Mouse (Mus musculus) hindlimb bud, embryonic 11.5 days (tissue): ENCODE results near the gene Foxl2.

Experiments used
- DNase-seq: peaks from one replicate; pipeline ENCODE4 v3.0.0-alpha.2; 2012; ENCODE audit warnings: low read depth, low spot score; ENCODE audit errors: extremely low spot score

Foxl2 gene

DNA sequence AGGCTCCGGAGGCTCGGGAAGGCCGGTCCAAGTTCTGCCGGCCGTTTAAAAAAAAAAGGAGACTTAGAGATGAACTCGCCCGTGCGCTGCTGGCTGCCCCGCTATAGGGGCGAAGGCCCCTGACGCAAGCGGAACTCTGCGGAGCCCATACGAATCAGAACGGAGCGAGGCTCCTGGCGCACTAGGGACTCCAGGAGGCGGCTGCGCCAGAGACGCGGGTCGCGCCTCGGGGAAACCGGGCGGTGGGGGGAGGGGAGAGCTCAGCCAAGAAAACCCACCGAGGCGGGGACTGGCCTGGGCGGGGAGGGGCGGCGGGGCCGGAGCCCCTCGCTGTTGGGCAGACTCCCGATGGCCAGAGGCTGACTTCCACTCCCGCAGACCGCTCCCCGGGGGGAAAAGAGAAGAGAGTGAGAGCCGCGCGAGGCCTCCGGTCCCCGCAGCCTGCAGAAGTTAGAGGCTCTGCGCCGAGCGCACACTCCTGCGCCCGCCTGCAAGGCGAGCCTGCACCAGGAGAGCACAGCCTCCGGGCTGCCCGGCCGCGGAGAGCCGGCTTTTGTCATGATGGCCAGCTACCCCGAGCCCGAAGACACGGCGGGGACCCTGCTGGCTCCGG is at the start of gene Foxl2:
Gene Foxl2, plus strand, starts transcription at position 186 of the 613 bp plus-strand sequence.
- no peak for DNase-seq

DNA sequence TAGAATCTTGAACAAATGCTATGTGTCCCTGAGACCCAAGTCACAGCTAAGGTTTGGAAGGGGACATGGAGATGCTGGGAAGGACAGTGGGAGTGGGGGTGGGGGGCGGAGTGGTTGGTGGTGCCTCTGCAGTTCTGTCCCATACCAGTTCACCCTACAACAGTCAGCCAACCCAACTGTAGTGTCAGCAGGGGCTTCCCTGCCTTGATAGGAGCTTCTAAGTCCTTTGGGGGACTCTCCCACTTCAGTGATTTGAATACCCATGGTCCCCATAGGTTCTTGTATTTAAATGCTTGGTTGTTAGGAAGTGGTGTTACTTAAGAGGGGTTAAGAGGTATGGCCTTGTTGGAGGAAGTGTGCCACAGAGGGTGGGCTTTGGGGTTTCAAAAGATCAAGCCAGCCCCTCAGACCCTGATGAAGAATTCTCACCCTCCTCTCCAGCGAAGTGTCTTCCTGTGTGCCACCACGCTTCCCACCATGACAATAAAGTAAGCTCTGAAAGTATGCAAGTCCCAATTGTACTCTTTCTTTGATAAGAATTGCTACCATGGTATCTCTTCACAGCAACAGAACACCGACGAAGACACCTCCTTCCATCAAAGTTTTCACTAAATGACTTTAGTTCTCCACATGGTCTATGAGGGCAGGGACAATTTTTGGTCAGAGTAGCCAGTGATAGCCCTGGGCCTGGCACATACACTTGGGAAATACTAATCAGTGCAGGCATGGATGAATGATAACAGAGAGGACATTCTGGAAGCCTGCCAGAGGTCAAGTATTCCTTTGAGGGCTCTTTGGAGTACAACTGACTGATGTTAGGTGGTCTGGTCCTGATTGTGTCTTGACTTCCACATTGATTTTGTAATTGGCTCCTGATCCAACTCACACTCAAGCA is 34.2 kb upstream of the Foxl2 start:
- no peak for DNase-seq

DNA sequence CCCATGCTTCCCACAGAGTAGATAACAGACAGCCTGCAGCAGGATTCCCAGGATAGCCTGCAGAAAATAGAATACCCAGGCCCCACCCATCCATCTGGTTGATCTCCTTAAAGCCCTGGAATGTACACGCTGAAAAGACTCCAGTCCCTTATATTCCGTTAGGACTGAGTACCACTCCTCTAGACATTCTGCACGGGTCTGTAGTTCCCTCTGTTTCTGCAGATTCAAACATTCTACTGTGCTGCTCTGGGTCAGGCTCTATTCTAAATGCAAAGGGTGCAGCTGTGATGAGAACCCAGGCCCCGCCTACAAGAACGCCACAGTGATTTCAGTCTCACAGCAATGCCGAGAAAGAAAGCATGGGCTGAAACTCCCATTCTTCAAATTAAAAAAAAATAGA is 32.0 kb upstream of the Foxl2 start:
- no peak for DNase-seq

- no peak for DNase-seq
These were observed 30.9 kb upstream of the Foxl2 start for GRCm38 (mm10) chr9:98924183-98924582.

DNA sequence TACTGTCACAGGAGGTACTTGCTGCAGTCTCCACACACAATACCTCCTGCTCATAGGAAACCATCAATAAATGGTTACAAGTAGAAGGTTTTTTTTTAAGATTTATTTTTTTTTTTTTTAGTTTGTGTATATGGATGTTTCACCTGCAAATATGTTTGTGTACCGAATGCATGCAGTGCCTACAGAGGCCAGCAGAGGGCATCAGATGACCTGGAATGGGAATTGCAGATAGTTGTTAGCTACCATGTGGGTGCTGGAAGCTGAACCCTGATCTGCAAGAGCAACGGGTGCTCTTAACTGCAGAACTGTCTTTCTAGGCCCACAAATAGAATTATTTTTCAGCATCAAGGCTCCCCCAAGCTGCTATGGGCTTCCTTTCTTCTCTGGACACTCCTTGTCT is 25.6 kb upstream of the Foxl2 start:
- no peak for DNase-seq

GRCm38 (mm10) chr9:98932931-98933330 is 22.2 kb upstream of the Foxl2 start:
- DNase-seq: no peak

DNA sequence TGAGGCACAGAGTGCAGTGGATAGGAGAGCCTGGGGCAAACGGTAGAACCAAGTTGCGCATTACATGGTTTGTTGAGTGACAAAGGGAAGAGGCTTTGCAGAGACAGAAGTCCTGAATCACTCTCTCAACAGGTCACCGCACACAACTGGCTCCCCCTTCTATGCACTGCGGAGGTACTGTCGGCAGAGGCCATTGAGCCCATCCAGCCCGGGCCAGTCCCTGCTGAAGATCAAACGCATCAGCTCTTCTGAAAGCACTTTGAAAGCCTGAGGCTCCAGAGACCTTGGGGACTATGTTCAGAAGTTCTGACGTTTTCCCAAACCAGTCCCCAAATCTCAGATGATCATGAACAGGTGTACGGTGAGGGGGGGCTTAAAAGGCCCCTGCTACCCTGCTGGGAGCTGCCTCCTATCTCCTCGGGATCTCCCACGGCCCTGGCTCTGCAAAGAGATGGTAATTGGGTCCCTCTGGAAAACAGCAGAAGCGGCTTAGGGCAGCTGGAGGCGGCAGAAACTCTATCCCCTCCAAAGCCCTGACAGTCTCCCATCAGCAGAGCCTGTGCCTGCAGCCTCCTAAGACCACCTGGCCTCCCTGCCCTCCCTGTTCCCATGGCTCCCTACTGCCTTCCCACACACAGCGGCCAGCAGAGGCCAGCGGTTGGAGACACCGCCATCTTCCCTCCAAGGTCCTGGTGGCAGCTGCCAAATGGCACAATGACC is 19.7 kb upstream of the Foxl2 start:
- DNase-seq: no peak

DNA sequence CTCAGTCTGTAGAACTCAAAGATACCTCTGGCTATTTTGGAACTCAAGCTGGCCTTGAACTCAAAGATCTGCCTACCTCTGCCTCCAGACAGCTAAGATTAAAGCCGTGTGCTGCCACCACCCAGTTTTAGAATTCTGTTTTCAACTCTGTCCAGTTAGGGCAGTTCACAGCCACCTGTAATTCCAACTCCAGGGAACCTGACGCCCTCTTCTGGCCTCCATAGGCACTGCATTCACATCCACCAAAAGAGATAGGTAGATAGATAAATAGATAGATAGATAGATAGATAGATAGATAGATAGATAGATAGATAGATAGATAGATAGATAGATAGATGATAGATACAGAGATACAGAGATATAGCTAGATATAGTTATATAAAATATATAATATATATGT is 15.8 kb upstream of the Foxl2 start:
- no peak for DNase-seq

DNA sequence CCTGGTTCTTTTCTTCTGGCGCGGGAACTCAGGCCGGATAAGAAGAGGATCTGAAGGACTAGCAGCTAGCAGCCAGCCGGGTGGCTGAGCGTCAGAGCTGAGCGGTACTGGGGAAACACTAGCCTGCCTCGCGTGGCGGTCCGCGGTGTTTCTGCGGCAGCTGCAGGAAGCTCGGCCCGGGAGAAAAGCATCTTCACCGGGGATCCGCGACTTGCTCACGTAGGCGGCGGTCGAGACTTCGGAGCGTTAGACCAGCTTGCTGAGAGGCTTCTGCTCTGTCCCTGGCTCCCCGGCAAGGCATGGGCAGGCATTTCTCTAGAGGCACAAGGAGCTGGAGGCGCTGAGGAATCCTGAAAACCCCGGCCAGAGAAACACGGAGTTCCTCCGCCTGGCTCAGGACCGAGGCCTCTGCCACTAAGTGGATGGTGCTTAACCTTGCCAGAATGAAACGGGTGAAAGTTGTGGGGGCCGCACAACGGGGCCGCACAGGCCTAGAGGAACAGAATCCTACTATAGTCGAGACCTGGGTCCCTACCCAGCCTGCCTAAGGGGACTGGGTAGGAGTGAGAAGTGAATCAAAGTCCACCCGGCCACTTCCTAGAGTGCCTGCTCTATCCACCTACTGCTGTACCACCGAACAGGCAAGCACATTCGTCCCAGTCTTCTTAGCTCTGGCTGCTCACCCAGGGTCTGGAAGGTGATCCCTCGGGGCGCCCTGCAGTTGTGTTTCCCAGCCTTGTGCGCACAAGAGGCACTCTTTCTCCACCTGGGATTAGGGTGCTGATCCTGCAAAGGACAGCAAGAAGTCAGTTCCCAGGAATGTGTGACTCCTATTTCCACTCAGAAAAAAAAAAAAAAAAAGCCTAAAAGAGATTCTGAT is 2.7 kb upstream of the Foxl2 start:
- DNase-seq: no peak

DNA sequence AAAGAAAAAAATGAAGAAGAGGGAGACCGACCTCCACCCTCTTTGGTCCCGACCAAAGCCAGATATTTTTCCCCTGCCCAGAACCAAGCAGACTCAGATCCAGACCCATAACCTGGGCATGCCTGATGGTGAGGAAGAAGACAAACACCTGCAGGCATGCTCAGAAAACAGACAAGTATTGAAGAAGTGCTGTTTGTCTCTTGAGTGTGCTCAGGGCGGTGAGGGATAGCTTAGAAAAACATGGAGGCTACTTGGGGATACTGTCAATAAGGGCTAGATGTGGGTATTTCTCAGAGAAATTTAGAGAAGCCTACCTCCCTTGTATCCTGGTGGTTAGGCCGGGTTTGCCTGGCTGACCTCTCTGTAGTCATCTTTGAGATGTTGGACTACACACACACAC is 1.8 kb upstream of the Foxl2 start:
- DNase-seq: no peak

DNA sequence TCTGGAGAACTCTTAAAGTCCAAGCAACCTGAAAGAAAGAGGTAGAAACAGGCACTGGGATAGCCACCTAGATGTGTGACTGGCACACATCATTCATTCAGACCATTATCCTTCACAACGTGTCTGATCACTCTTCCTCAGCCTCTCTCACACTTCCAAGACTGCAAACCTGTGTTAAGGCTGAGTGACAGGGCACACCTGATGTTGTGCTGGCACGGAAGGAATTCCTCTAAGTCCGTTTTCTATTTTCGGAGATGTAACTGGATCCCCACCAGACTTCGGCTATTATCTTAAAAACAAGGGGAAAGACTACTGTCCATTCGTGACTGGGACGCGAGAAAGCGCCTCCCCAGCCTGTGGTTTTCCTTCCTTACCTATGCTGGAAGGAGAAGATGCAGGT is 1.3 kb upstream of the Foxl2 start:
- no peak for DNase-seq

DNA sequence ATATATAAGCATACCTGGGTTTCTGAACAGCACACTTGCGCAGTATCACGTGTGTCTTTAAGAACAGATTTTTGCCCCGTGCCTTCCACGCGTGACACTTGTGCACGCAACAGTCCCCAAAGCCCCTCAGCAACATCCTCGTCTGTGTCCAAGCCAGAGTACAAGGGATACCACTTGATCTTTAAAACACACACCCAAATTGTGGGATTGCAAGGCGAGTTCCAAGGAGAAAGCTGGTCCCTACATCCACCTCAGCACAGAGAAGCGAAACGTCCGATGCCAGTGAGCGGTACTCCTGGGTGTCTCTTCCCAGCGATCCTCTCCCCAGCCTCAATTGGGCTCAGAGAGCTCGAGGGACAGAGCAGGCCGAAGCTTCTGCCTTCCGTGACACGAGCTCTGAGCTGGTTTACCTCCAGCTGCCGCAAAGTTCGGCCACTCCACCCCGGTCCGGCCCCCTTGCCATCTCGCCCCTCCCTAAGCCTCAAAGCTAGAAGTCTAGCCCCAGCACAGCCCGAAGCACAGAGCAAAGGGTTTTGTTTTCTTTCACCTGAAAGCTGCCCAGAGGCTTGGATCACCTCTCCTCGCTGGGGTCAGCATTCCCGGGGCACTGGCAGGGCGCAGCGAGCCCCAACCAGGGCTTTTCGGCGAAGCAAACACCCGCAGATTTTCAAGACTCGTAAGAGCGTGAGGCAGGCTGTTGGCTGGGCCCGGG is 541 bp upstream of the Foxl2 start:
- DNase-seq: no peak

DNA sequence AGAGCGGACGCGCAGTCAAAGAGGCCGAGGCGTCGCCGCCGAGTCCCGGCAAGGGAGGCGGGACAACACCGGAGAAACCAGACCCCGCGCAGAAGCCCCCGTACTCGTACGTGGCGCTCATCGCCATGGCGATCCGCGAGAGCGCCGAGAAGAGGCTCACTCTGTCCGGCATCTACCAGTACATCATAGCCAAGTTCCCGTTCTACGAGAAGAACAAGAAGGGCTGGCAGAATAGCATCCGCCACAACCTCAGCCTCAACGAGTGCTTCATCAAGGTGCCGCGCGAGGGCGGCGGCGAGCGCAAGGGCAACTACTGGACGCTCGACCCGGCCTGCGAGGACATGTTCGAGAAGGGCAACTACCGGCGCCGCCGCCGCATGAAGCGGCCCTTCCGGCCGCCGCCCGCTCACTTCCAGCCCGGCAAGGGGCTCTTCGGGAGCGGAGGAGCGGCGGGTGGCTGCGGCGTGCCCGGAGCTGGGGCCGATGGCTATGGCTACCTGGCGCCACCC is 682 bp downstream of the Foxl2 start:
- no peak for DNase-seq

- DNase-seq: no peak
These were observed 1.7 kb downstream of the Foxl2 start for GRCm38 (mm10) chr9:98956591-98957381.

GRCm38 (mm10) chr9:98957751-98958351 is 2.8 kb downstream of the Foxl2 start:
- DNase-seq: no peak

GRCm38 (mm10) chr9:98958628-98959027 is 3.5 kb downstream of the Foxl2 start:
- DNase-seq: no peak

GRCm38 (mm10) chr9:98959851-98960250 is 4.8 kb downstream of the Foxl2 start:
- DNase-seq: no peak

DNA sequence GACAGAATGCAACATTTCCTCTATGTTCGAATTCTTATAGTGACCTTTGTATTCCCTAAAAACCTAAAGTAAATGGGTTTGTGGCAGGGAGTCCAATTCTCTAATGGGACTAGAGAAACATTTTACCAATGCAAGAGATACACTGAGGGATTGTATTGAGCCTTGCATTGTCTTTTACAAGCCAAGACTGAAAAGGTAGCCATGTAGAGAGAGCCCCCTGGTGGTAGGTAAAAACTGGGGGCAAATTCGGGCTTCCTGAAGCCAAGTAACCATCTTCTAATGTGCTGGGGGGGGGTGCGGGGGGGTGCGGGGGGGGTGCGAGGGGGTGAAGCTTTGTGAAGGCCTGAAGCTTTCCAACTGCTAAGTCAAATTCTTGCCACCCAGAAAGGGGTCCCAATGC is 5.3 kb downstream of the Foxl2 start:
- no peak for DNase-seq
